In genomic region chr2:180224647-180225043, GRCm38 (mm10) we compare ENCODE assay signal across 8 mouse cellular contexts. TPM values are rescaled to one million over a fixed set of nuclear protein-coding genes. Genes with fewer than 3 reads are reported as not detected.
DNase-seq lines count a peak whose midpoint lies in the region; ATAC-seq and TF ChIP-seq lines count a peak whose summit lies in the region.

No protein-coding gene starts in this region.

- H3K36me3 ChIP-seq in kidney, adult 2 months (ENCODE audit: control insufficient read depth, insufficient read depth, low read length) = no peaks in the 10 kb centered on the region
- H3K36me3 ChIP-seq in hindbrain, embryonic 15.5 days = no peaks in the 10 kb centered on the region
- no peaks in the 10 kb centered on the region for H3K36me3 ChIP-seq in midbrain, embryonic 14.5 days (ENCODE audit: control insufficient read depth, insufficient read depth, low read length)

- DNase-seq in kidney, adult 2 months = no peak
- DNase-seq in kidney, adult 11 months = no peak
- no peak for DNase-seq in midbrain, embryonic 14.5 days
- DNase-seq in adrenal gland, adult 8-10 months = no peak
- no peak for DNase-seq in layer of hippocampus, postnatal 14 days (ENCODE audit: low spot score in 2 of 2)

- no peak for ATAC-seq in hindbrain, embryonic 15.5 days (ENCODE audit: low FRiP score, low read depth)
- ATAC-seq in midbrain, embryonic 14.5 days (ENCODE audit: low FRiP score, low TSS enrichment) = no peak
- ATAC-seq in monocyte, adult 5-6 weeks (replicated peaks; ENCODE audit: insufficient number of reproducible peaks, low FRiP score, low TSS enrichment, poor library complexity, severe bottlenecking) = no peak

- H3K4me2 ChIP-seq in hindbrain, embryonic 15.5 days = peak overlapping the region; percentile 92
- peak overlapping the region; percentile 100 for H3K4me2 ChIP-seq in midbrain, embryonic 14.5 days (ENCODE audit: low read length)

- 7% methylated on average over 13 of the region's 13 CpGs for WGBS in kidney, adult 2 months
- 2% methylated on average over 10 of the region's 13 CpGs for WGBS in hindbrain, embryonic 15.5 days
- under 1% methylated on average over 12 of the region's 13 CpGs for WGBS in midbrain, embryonic 14.5 days

- H3K27me3 ChIP-seq in kidney, adult 2 months (replicated peaks; ENCODE audit: control insufficient read depth, insufficient read depth, low read length) = no peaks in the 10 kb centered on the region
- H3K27me3 ChIP-seq in hindbrain, embryonic 15.5 days = peaks cover 24% of the 10 kb centered on the region
- H3K27me3 ChIP-seq in midbrain, embryonic 14.5 days (ENCODE audit: control insufficient read depth, insufficient read depth, low read length) = peaks cover 34% of the 10 kb centered on the region

- H3K27ac ChIP-seq in kidney, adult 2 months (ENCODE audit: insufficient read depth, low read depth, low read length) = peak overlapping the region; percentile 29
- H3K27ac ChIP-seq in brown adipose tissue, adult 24 weeks (replicated peaks; ENCODE audit: low read depth, low read length) = peak overlapping the region; percentile 1; the same call in 1 of the 2 replicates
- H3K27ac ChIP-seq in hindbrain, embryonic 15.5 days (replicated peaks) = no peak overlapping the region
- H3K27ac ChIP-seq in midbrain, embryonic 14.5 days (replicated peaks; ENCODE audit: low read depth, low read length) = no peak overlapping the region

- no peaks in the 10 kb centered on the region for H3K9me3 ChIP-seq in hindbrain, embryonic 15.5 days
- no peaks in the 10 kb centered on the region for H3K9me3 ChIP-seq in midbrain, embryonic 14.5 days (ENCODE audit: control insufficient read depth, low read length)

- peaks cover 46% of the 10 kb centered on the region for H3K4me1 ChIP-seq in kidney, adult 2 months (ENCODE audit: control insufficient read depth, insufficient read depth, low read length)
- H3K4me1 ChIP-seq in brown adipose tissue, adult 24 weeks (ENCODE audit: control insufficient read depth, insufficient read depth, insufficient read length, low read length) = peaks cover 35% of the 10 kb centered on the region
- H3K4me1 ChIP-seq in hindbrain, embryonic 15.5 days (replicated peaks) = peaks cover 37% of the 10 kb centered on the region
- peaks cover 30% of the 10 kb centered on the region for H3K4me1 ChIP-seq in midbrain, embryonic 14.5 days (ENCODE audit: control insufficient read depth, insufficient read depth, low read length)

- H3K4me3 ChIP-seq in kidney, adult 2 months (ENCODE audit: insufficient read depth, low read depth, low read length) = peak overlapping the region; percentile 69
- H3K4me3 ChIP-seq in brown adipose tissue, adult 24 weeks (ENCODE audit: insufficient read depth, low read depth, low read length) = peak overlapping the region; percentile 71
- H3K4me3 ChIP-seq in hindbrain, embryonic 15.5 days = peak overlapping the region; percentile 45
- H3K4me3 ChIP-seq in midbrain, embryonic 14.5 days (replicated peaks; ENCODE audit: low read depth, low read length) = peak overlapping the region; percentile 51

- no peak overlapping the region for H3K9ac ChIP-seq in hindbrain, embryonic 15.5 days
- no peak overlapping the region for H3K9ac ChIP-seq in midbrain, embryonic 14.5 days (replicated peaks; ENCODE audit: low read length)

- no peak for TF ChIP-seq CTCF in kidney, adult 2 months (conservative IDR thresholded peaks at IDR 0.05; ENCODE audit: insufficient read depth, insufficient read length, low read depth, low read length)

- TF ChIP-seq POLR2A in kidney, adult 2 months (IDR thresholded peaks at IDR 0.05; ENCODE audit: low read depth, low read length) = no peak

RNA-seq across cellular contexts. Expression of gene Lama5, which starts 1.0 kb away (rescaled TPM):
- polyA plus RNA-seq in kidney, adult 2 months (2012; rRNA removed) = 83.3 and 97.8 TPM in 2 replicates
- polyA plus RNA-seq in brown adipose tissue, adult 24 weeks (2012; ENCODE audit: insufficient read depth, insufficient read length, missing spikeins) = 3.2 and 7.3 TPM in 2 replicates
- polyA plus RNA-seq in hindbrain, embryonic 15.5 days (2015; fragmentation: Nextera tagmentation; extraction: Ambion mirVana) = 2.5 and 3.5 TPM in 2 replicates
- polyA plus RNA-seq in midbrain, embryonic 14.5 days (2014; fragmentation: Nextera tagmentation; extraction: Ambion mirVana) = 1.2 and 1.8 TPM in 2 replicates
- total RNA-seq in adrenal gland, adult 8-10 months (2022) = 10 to 100 TPM; 27.7 to 97.1 (median 46.8) TPM
- 0.29 to 7.1 TPM (median 0.29 TPM) in 3 replicates for total RNA-seq in monocyte, adult 5-6 weeks (2017)
- total RNA-seq in layer of hippocampus, postnatal 14 days (2021) = 10 to 100 TPM in 1 of 2 experiments, 1 to 10 TPM in 1; 7.3 to 10.7 TPM

RNA-seq across cellular contexts. Expression of gene Rps21, which starts 32.5 kb away (rescaled TPM):
- 2,294 and 2,331 TPM in 2 replicates for polyA plus RNA-seq in kidney, adult 2 months (2012; rRNA removed)
- polyA plus RNA-seq in brown adipose tissue, adult 24 weeks (2012; ENCODE audit: insufficient read depth, insufficient read length, missing spikeins) = 875 and 1,284 TPM in 2 replicates
- 337 and 391 TPM in 2 replicates for polyA plus RNA-seq in hindbrain, embryonic 15.5 days (2015; fragmentation: Nextera tagmentation; extraction: Ambion mirVana)
- 409 and 512 TPM in 2 replicates for polyA plus RNA-seq in midbrain, embryonic 14.5 days (2014; fragmentation: Nextera tagmentation; extraction: Ambion mirVana)
- 1,000 to 10,000 TPM in 1 of 4 experiments, 100 to 1,000 TPM in 3; 772 to 1,010 (median 917) TPM for total RNA-seq in adrenal gland, adult 8-10 months (2022)
- total RNA-seq in monocyte, adult 5-6 weeks (2017) = 1,771 to 2,174 TPM (median 1,777 TPM) in 3 replicates
- 100 to 1,000 TPM; 571 to 582 TPM for total RNA-seq in layer of hippocampus, postnatal 14 days (2021)

RNA-seq across cellular contexts. Expression of gene Cables2, which starts 48.7 kb away (rescaled TPM):
- polyA plus RNA-seq in kidney, adult 2 months (2012; rRNA removed) = 18.2 TPM in 2 replicates
- 4.6 and 5.1 TPM in 2 replicates for polyA plus RNA-seq in brown adipose tissue, adult 24 weeks (2012; ENCODE audit: insufficient read depth, insufficient read length, missing spikeins)
- 27.0 and 29.6 TPM in 2 replicates for polyA plus RNA-seq in hindbrain, embryonic 15.5 days (2015; fragmentation: Nextera tagmentation; extraction: Ambion mirVana)
- polyA plus RNA-seq in midbrain, embryonic 14.5 days (2014; fragmentation: Nextera tagmentation; extraction: Ambion mirVana) = 32.0 and 37.5 TPM in 2 replicates
- 10 to 100 TPM; 13.6 to 17.0 (median 15.1) TPM for total RNA-seq in adrenal gland, adult 8-10 months (2022)
- 16.9 to 23.7 TPM (median 20.6 TPM) in 3 replicates for total RNA-seq in monocyte, adult 5-6 weeks (2017)
- total RNA-seq in layer of hippocampus, postnatal 14 days (2021) = 10 to 100 TPM; 40.2 to 43.6 TPM

RNA-seq across cellular contexts. Expression of gene Adrm1, which starts 53.4 kb away (rescaled TPM):
- polyA plus RNA-seq in kidney, adult 2 months (2012; rRNA removed) = 80.0 and 95.3 TPM in 2 replicates
- 65.9 and 105 TPM in 2 replicates for polyA plus RNA-seq in brown adipose tissue, adult 24 weeks (2012; ENCODE audit: insufficient read depth, insufficient read length, missing spikeins)
- 189 and 207 TPM in 2 replicates for polyA plus RNA-seq in hindbrain, embryonic 15.5 days (2015; fragmentation: Nextera tagmentation; extraction: Ambion mirVana)
- 158 and 179 TPM in 2 replicates for polyA plus RNA-seq in midbrain, embryonic 14.5 days (2014; fragmentation: Nextera tagmentation; extraction: Ambion mirVana)
- total RNA-seq in adrenal gland, adult 8-10 months (2022) = 100 to 1,000 TPM; 158 to 178 (median 163) TPM
- 50.1 to 102 TPM (median 65.6 TPM) in 3 replicates for total RNA-seq in monocyte, adult 5-6 weeks (2017)
- total RNA-seq in layer of hippocampus, postnatal 14 days (2021) = 100 to 1,000 TPM in 1 of 2 experiments, 10 to 100 TPM in 1; 98.4 to 104 TPM

Comparison
In these comparisons a context has a peak if more than half of its experiments do, and no peak if none do; other contexts are left out.
1. H3K27ac ChIP-seq: peak in kidney, adult 2 months (single experiment) and brown adipose tissue, adult 24 weeks (single experiment); none in hindbrain, embryonic 15.5 days (single experiment) and midbrain, embryonic 14.5 days (single experiment).
2. RNA of gene Lama5, which starts 1.0 kb away (polyA plus RNA-seq): 83.3 to 97.8 TPM in kidney, adult 2 months; 2.5 to 3.5 TPM in hindbrain, embryonic 15.5 days, 3.2 to 7.3 TPM in brown adipose tissue, adult 24 weeks and 1.2 to 1.8 TPM in midbrain, embryonic 14.5 days; every median in the first group is over 10 times any median in the second.
3. Peak in every context shown above with its lines, with median percentiles within 50 percentile points of each other: H3K4me3 ChIP-seq.